Mouse (Mus musculus): ENCODE measurements around the gene Olfr1247.
"Not testable (repeated sequence)": the region's sequence is repeated elsewhere in the genome, so short reads cannot be mapped to it uniquely, and the experiment has no call there.

The Olfr1247 gene

GRCm38 (mm10) chr2:89614030-89614429, at the start of gene Olfr1247:
Gene Olfr1247 (minus strand): TSS chr2:89614130.
- no peak for DNase-seq

GRCm38 (mm10) chr2:89661367-89661766, 47.4 kb upstream of the Olfr1247 start, which contains the start of gene Olfr1250:
Gene Olfr1250 (minus strand): TSS chr2:89661467.
- DNase-seq, result no peak

GRCm38 (mm10) chr2:89634883-89635282, 21.0 kb upstream of the Olfr1247 start, which contains the start of gene Olfr1249:
Gene Olfr1249 (minus strand): TSS chr2:89634983.
- DNase-seq, result no peak

DNA sequence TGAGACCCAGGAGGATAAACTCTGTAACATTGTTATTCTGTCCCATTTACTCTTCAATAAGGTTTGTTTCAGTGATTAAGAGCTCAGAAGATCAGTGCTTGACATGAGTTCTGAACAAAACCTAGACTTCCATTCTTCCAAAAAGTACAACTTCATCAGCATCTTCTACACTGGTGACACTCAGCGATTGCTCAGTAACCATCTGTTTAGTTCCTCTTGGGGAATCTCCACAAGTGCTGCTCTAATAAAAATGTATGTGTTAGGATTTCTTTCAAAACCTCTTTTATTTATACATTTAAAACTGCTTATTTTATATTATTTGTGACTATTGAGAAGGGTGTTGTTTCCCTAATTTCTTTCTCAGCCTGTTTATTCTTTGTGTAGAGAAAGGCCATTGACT, 4.2 kb upstream of the Olfr1247 start, which contains the start of gene Olfr1248:
Gene Olfr1248 (minus strand): TSS at position 101 of the 400 bp plus-strand sequence.
- DNase-seq, result not testable (repeated sequence)

DNA sequence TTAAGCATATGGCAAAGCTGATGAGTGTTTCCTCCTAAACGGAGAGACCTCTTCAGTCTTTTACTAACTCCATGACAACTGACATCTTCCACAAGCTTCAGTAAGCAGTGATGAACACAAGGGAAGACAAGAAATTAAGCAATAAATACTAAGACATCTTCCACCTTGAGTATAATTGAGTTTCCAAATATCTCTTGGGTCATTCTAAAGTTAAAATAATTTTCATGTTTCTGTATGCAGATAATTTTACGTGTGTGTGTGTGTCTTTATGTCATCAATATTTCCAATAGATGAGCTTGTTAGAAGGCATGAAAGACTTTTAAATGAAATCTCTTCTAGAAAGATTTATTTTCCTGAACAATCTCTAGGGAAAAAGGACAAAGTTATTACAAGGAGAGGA, 20.9 kb downstream of the Olfr1247 start, which contains the start of gene Olfr1246:
Gene Olfr1246 (minus strand): TSS at position 101 of the 400 bp plus-strand sequence.
- DNase-seq, result no peak

GRCm38 (mm10) chr2:89578347-89578746, 35.6 kb downstream of the Olfr1247 start, which contains the start of gene Olfr1245:
Gene Olfr1245 (minus strand): TSS chr2:89578447.
- no peak for DNase-seq

- DNase-seq, result not testable (repeated sequence)
Observed at GRCm38 (mm10) chr2:89562706-89563105, 51.2 kb downstream of the Olfr1247 start.

Measured in kidney, adult 18-20 months (tissue).